Mouse (Mus musculus) CH12.LX (cell line): ENCODE data around the gene Slc7a8. TPM values are rescaled to one million over a fixed set of nuclear protein-coding genes. Genes with fewer than 3 reads are reported as not detected.

Experiments used
- DNase-seq: peaks from one replicate; pipeline ENCODE4 v3.0.0-alpha.2; 2013; ENCODE audit errors: extremely low read depth
- H3K27ac ChIP-seq: 2 replicates; pipeline ENCODE4 v1.5.1; 2012; ENCODE audit warnings: low read depth, mild to moderate bottlenecking, control low read depth, moderate library complexity; ENCODE audit not compliant: insufficient read depth
- H3K27me3 ChIP-seq: replicated peaks from 2 replicates; pipeline ENCODE3; 2012; ENCODE audit warnings: inconsistent platforms
- H3K36me3 ChIP-seq, 2 experiments: replicated peaks in 1 of 2; 2 replicates each; pipeline versions ENCODE3 to v1.6.1; 2012; ENCODE audit warnings: inconsistent platforms in 1 of 2, low read length in 1 of 2, mild to moderate bottlenecking in 1 of 2, mixed read lengths in 1 of 2, moderate library complexity in 1 of 2; ENCODE audit not compliant: control insufficient read depth in 1 of 2, insufficient read depth in 1 of 2
- H3K4me1 ChIP-seq, 2 experiments: 2 replicates each; pipeline ENCODE4 v1.6.1; 2012; ENCODE audit warnings: inconsistent platforms in 1 of 2, moderate library complexity in 1 of 2; ENCODE audit not compliant: insufficient read depth in 2 of 2, control insufficient read depth in 1 of 2
- H3K4me2 ChIP-seq: 2 replicates; pipeline ENCODE4 v1.6.1; 2012; ENCODE audit warnings: low read depth, mild to moderate bottlenecking, control low read depth; ENCODE audit not compliant: poor library complexity, insufficient read depth, severe bottlenecking
- H3K4me3 ChIP-seq, 3 experiments: fragments of 150-350 bp in 1 of 3; sonication (generic) in 1 of 3; replicated peaks in 1 of 3; 2 replicates each; pipeline versions ENCODE3 to v1.5.1; 2011 to 2012; ENCODE audit warnings: low read depth in 2 of 3, low read length in 2 of 3, mild to moderate bottlenecking in 2 of 3, moderate library complexity in 2 of 3, control low read depth in 1 of 3, improper control_type of control experiment in 1 of 3, inconsistent platforms in 1 of 3, mixed read lengths in 1 of 3; ENCODE audit not compliant: poor library complexity in 1 of 3
- H3K79me2 ChIP-seq: replicated peaks from 2 replicates; pipeline ENCODE4 v1.6.1; 2012; ENCODE audit warnings: mild to moderate bottlenecking, moderate library complexity; ENCODE audit not compliant: control insufficient read depth, poor library complexity, insufficient read depth, severe bottlenecking; ENCODE audit errors: extremely low read depth
- H3K9ac ChIP-seq: 2 replicates; pipeline ENCODE4 v1.6.1; 2012; ENCODE audit warnings: low read depth, mild to moderate bottlenecking, control low read depth, moderate library complexity; ENCODE audit not compliant: insufficient read depth
- H3K9me3 ChIP-seq: replicated peaks from 2 replicates; pipeline ENCODE3; 2012; ENCODE audit warnings: low read length, inconsistent platforms, mixed read lengths
- BHLHE40 ChIP-seq: IDR thresholded peaks from 2 replicates; pipeline ENCODE4 v1.6.1; 2011; ENCODE audit warnings: mild to moderate bottlenecking, low read depth, low read length, improper control_type of control experiment
- CHD1 ChIP-seq: IDR thresholded peaks from 2 replicates; pipeline ENCODE4 v1.6.1; 2012; ENCODE audit warnings: low read depth, low read length, improper control_type of control experiment, inconsistent platforms
- CHD2 ChIP-seq: IDR thresholded peaks from 2 replicates; pipeline ENCODE4 v1.6.1; 2011; ENCODE audit warnings: low read length, improper control_type of control experiment
- EP300 ChIP-seq: IDR thresholded peaks from 2 replicates; pipeline ENCODE4 v1.6.1; 2011; ENCODE audit warnings: low read length, improper control_type of control experiment
- ETS1 ChIP-seq: conservative IDR thresholded peaks from 2 replicates; pipeline ENCODE4 v1.6.1; 2012; ENCODE audit warnings: low read depth, mild to moderate bottlenecking, inconsistent platforms, low read length, improper control_type of control experiment, moderate library complexity
- MAZ ChIP-seq: IDR thresholded peaks from 2 replicates; pipeline ENCODE4 v1.6.1; 2012; ENCODE audit warnings: low read depth, mild to moderate bottlenecking, inconsistent platforms, low read length, improper control_type of control experiment, moderate library complexity
- MXI1 ChIP-seq: IDR thresholded peaks from 2 replicates; pipeline ENCODE4 v1.6.1; 2011; ENCODE audit warnings: mild to moderate bottlenecking, low read depth, low read length, improper control_type of control experiment
- MYC ChIP-seq: IDR thresholded peaks from 2 replicates; pipeline ENCODE4 v1.6.1; 2011; ENCODE audit warnings: low read depth, mild to moderate bottlenecking, improper control_type of control experiment, low read length
- NELFE ChIP-seq: IDR thresholded peaks from 2 replicates; pipeline ENCODE4 v1.6.1; 2011; ENCODE audit warnings: low read depth, low read length, improper control_type of control experiment
- NRF1 ChIP-seq: IDR thresholded peaks from 2 replicates; pipeline ENCODE4 v1.6.1; 2014; ENCODE audit warnings: low read depth, mild to moderate bottlenecking, inconsistent platforms, low read length, improper control_type of control experiment, moderate library complexity
- POLR2A ChIP-seq: IDR thresholded peaks from 2 replicates; pipeline ENCODE4 v1.6.1; 2011; ENCODE audit warnings: low read depth, mild to moderate bottlenecking, improper control_type of control experiment, low read length
- POLR2AphosphoS2 ChIP-seq: IDR thresholded peaks from 2 replicates; pipeline ENCODE4 v1.6.1; 2011; ENCODE audit warnings: low read depth, low read length, improper control_type of control experiment
- RAD21 ChIP-seq: IDR thresholded peaks from 2 replicates; pipeline ENCODE4 v1.6.1; 2011; ENCODE audit warnings: low read depth, mild to moderate bottlenecking, low read length, improper control_type of control experiment, moderate library complexity
- SMC3 ChIP-seq: IDR thresholded peaks from 2 replicates; pipeline ENCODE4 v1.6.1; 2011; ENCODE audit warnings: low read depth, low read length, improper control_type of control experiment
- TBP ChIP-seq: conservative IDR thresholded peaks from 2 replicates; pipeline ENCODE4 v1.6.1; 2011; ENCODE audit warnings: low read depth, low read length, improper control_type of control experiment
- TCF12 ChIP-seq: IDR thresholded peaks from 2 replicates; pipeline ENCODE4 v1.6.1; 2014; ENCODE audit warnings: low read depth, mild to moderate bottlenecking, inconsistent platforms, low read length, improper control_type of control experiment
- USF1 ChIP-seq: IDR thresholded peaks from 2 replicates; pipeline ENCODE4 v1.6.1; 2014; ENCODE audit warnings: low read depth, mild to moderate bottlenecking, inconsistent platforms, low read length, improper control_type of control experiment
- USF2 ChIP-seq: conservative IDR thresholded peaks from 2 replicates; pipeline ENCODE4 v1.6.1; 2011; ENCODE audit warnings: low read depth, low read length, improper control_type of control experiment
- ZKSCAN1 ChIP-seq: IDR thresholded peaks from 2 replicates; pipeline ENCODE4 v1.6.1; 2012; ENCODE audit warnings: low read depth, inconsistent platforms, low read length, improper control_type of control experiment, borderline replicate concordance
- dilution Hi-C: fragments of 300-500 bp; cut with MboI; formaldehyde crosslinking; loops from 2 replicates; pipeline ENCODE4 v1.14.3; 2020; ENCODE audit warnings: low sequenced_read_pairs; ENCODE audit not compliant: extremely low pct_unique_long_range_greater_than_20kb, extremely low pct_ligation_motif_present
- in situ Hi-C: fragments of 300-500 bp; cut with MboI; formaldehyde crosslinking; loops from 3 replicates; pipeline ENCODE4 v1.14.3; 2019; ENCODE audit warnings: low sequenced_read_pairs, low pct_ligation_motif_present, low pct_unique_long_range_greater_than_20kb, mixed read lengths
- polyA plus RNA-seq: library from polyadenylated mRNA; unstranded; fragments of >175 nt; gene quantifications from 2 replicates; pipeline ENCODE4 v1.2.1, GENCODE M21; 2012; ENCODE audit warnings: low read depth; ENCODE audit not compliant: insufficient read length
- total RNA-seq, 2 experiments: library from RNA; depleted of rRNA; stranded (reverse); fragments of 300-350 nt in 1 of 2; fragments of >200 nt in 1 of 2; gene quantifications; 2 replicates each; pipeline ENCODE4 v1.2.3; 2012 to 2014

Slc7a8 gene
- total and polyA plus RNA-seq, 3 experiments, result 0.13 to 0.17 TPM; not detected in 1

- no peak overlapping the region for H3K9ac ChIP-seq
- no peak for DNase-seq
- no peaks in the 10 kb centered on the region for H3K79me2 ChIP-seq
- no peak for TF ChIP-seq BHLHE40
- TF ChIP-seq ZKSCAN1, result no peak
- TF ChIP-seq, all 38 proteins: peak for 0
- H3K27ac ChIP-seq, result no peak overlapping the region
- H3K4me1 ChIP-seq, result peaks cover 0 to 5% of the 10 kb centered on the region in 2 experiments; a peak in 2 of 4 replicates
- peaks cover 0 to 5% of the 10 kb centered on the region in 2 experiments for H3K36me3 ChIP-seq
- in situ Hi-C loops (no loop called here), dilution Hi-C loops (no loop called here)
- H3K4me3 ChIP-seq, result no peak overlapping the region
- H3K4me2 ChIP-seq, result no peak overlapping the region
- no peaks in the 10 kb centered on the region for H3K27me3 ChIP-seq
- no peaks in the 10 kb centered on the region for H3K9me3 ChIP-seq
Observed at GRCm38 (mm10) chr14:54699586-54699985, 82.2 kb downstream of the Slc7a8 start.

- Histone ChIP-seq H3K4me3 (no peak within 1 kb of the TSS), H3K9ac (no peak within 1 kb of the TSS), H3K4me2 (no peak within 1 kb of the TSS), H3K9me3 (no peaks in the 10 kb centered on the region), H3K36me3 (peaks cover 0 to 14% of the 10 kb centered on the region in 2 experiments), H3K27me3 (no peaks in the 10 kb centered on the region), H3K27ac (no peak within 1 kb of the TSS), H3K4me1 (peaks cover 0 to 5% of the 10 kb centered on the region in 2 experiments; a peak in 2 of 4 replicates), H3K79me2 (no peaks in the 10 kb centered on the region)
- in situ Hi-C loops, result no loop called here
- TF ChIP-seq MAZ (no peak), CHD2 (no peak), SMC3 (no peak), POLR2A (no peak), POLR2AphosphoS2 (no peak), USF2 (no peak), USF1 (no peak), MYC (no peak), NRF1 (no peak), CHD1 (no peak), TBP (no peak), RAD21 (no peak), ZKSCAN1 (no peak), TCF12 (no peak), ETS1 (no peak), BHLHE40 (no peak), NELFE (no peak), MXI1 (no peak), EP300 (no peak)
- dilution Hi-C loops, result no loop called here
- no peak for DNase-seq
Observed at GRCm38 (mm10) chr14:54698733-54699132, 83.0 kb downstream of the Slc7a8 start, which contains the start of gene Gm29776. Gm29776 (minus strand) TSS chr14:54698833.
